Mouse (Mus musculus) gastrocnemius, postnatal 36 days (tissue): ENCODE data around the gene Cryaa. TPM values are rescaled to one million over a fixed set of nuclear protein-coding genes. Genes with fewer than 3 reads are reported as not detected.
"Not testable (repeated sequence)": the region's sequence is repeated elsewhere in the genome, so short reads cannot be mapped to it uniquely, and the experiment has no call there.

Experiments
- DNase-seq, 2 experiments: peaks; one replicate each; pipeline ENCODE4 v3.0.0; 2022
- intact Hi-C: fragments of 180-260 bp; cut with DNase I; formaldehyde crosslinking; loops from one replicate; pipeline ENCODE4 v1.15.1; 2025
- total RNA-seq, 2 experiments: library from RNA; stranded (reverse); gene quantifications; 2 replicates each; pipeline ENCODE4 v1.2.3; 2021

Cryaa gene
- total RNA-seq, 2 experiments from 2014 or later, result not detected

- intact Hi-C loops, result no loop called here
- peak; percentile 99 for DNase-seq
Measured at GRCm38 (mm10) chr17:31658468-31659185, 19.0 kb upstream of the Cryaa start, which contains the start of gene U2af1. Gene U2af1 (minus strand): TSS chr17:31658892.

- no peak for DNase-seq
- intact Hi-C loops, result loop anchor here (5.0 kb wide), 1 partner anchor 333 kb away; no protein-coding TSS in a partner anchor
Measured at GRCm38 (mm10) chr17:31660661-31661250, 16.9 kb upstream of the Cryaa start.

GRCm38 (mm10) chr17:31662855-31663254 lies 14.8 kb upstream of the Cryaa start:
- DNase-seq, result no peak
- intact Hi-C loops, result loop anchor here (5.0 kb wide), 1 partner anchor 336 kb away; no protein-coding TSS in a partner anchor

- DNase-seq, result peak; percentile 68 to 81
- intact Hi-C loops, result loop anchor here (2.0 to 5.0 kb wide), 2 partner anchors 286 to 337 kb away; no protein-coding TSS in a partner anchor
Measured at GRCm38 (mm10) chr17:31664760-31665159, 12.8 kb upstream of the Cryaa start.

- intact Hi-C loops, result no loop called here
- no peak for DNase-seq
Measured at GRCm38 (mm10) chr17:31668306-31668705, 9.3 kb upstream of the Cryaa start.

GRCm38 (mm10) chr17:31670163-31670562 lies 7.4 kb upstream of the Cryaa start:
- intact Hi-C loops, result no loop called here
- DNase-seq, result no peak

GRCm38 (mm10) chr17:31671698-31672097 lies 5.9 kb upstream of the Cryaa start:
- intact Hi-C loops, result no loop called here
- no peak for DNase-seq

GRCm38 (mm10) chr17:31672279-31672678 lies 5.3 kb upstream of the Cryaa start:
- intact Hi-C loops, result no loop called here

GRCm38 (mm10) chr17:31674426-31674825 lies 3.2 kb upstream of the Cryaa start:
- no peak for DNase-seq
- intact Hi-C loops, result no loop called here

More at GRCm38 (mm10) chr17:31672279-31672678, 5.3 kb upstream of the Cryaa start:
- DNase-seq, result no peak

GRCm38 (mm10) chr17:31680450-31680849 lies 2.8 kb downstream of the Cryaa start:
- no peak for DNase-seq
- intact Hi-C loops, result no loop called here

GRCm38 (mm10) chr17:31685514-31686224 lies 8.1 kb downstream of the Cryaa start:
- peak; percentile 72 to 82 for DNase-seq
- intact Hi-C loops, result loop anchor here (1.0 to 2.0 kb wide), 2 partner anchors 340 to 387 kb away; no protein-coding TSS in a partner anchor

- DNase-seq, result no peak
- intact Hi-C loops, result no loop called here
Measured at GRCm38 (mm10) chr17:31686225-31686564, 8.6 kb downstream of the Cryaa start.

GRCm38 (mm10) chr17:31688112-31688511 lies 10.5 kb downstream of the Cryaa start:
- DNase-seq, result no peak
- intact Hi-C loops, result no loop called here

- no peak for DNase-seq
- intact Hi-C loops, result loop anchor here (5.0 kb wide), 2 partner anchors 168 to 248 kb away; partner anchors contain the start of gene Sik1
Measured at GRCm38 (mm10) chr17:31689606-31690005, 12.0 kb downstream of the Cryaa start.

GRCm38 (mm10) chr17:31692918-31693317 lies 15.3 kb downstream of the Cryaa start:
- intact Hi-C loops, result loop anchor here (2.0 to 5.0 kb wide), 4 partner anchors 58 to 332 kb away; partner anchors contain the start of gene Sik1
- DNase-seq, result no peak

- intact Hi-C loops, result loop anchor here (2.0 to 5.0 kb wide), 4 partner anchors 57 to 331 kb away; partner anchors contain the start of gene Sik1
- peak; percentile 74 to 81 for DNase-seq
Measured at GRCm38 (mm10) chr17:31693330-31694022, 15.9 kb downstream of the Cryaa start.

GRCm38 (mm10) chr17:31694023-31694376 lies 16.4 kb downstream of the Cryaa start:
- no peak for DNase-seq
- intact Hi-C loops, result loop anchor here (5.0 kb wide), 2 partner anchors 163 to 243 kb away; partner anchors contain the start of gene Sik1

GRCm38 (mm10) chr17:31694949-31695348 lies 17.3 kb downstream of the Cryaa start:
- intact Hi-C loops, result loop anchor here (5.0 kb wide), 2 partner anchors 162 to 242 kb away; partner anchors contain the start of gene Sik1
- DNase-seq, result no peak

GRCm38 (mm10) chr17:31695356-31695755 lies 17.7 kb downstream of the Cryaa start:
- intact Hi-C loops, DNase-seq: not testable (repeated sequence)

- no peak for DNase-seq
- intact Hi-C loops, result no loop called here
Measured at GRCm38 (mm10) chr17:31698347-31698746, 20.7 kb downstream of the Cryaa start.
